Mouse (Mus musculus): Measurements from ENCODE around the gene Olfr645. TPM values are rescaled to one million over a fixed set of nuclear protein-coding genes. Genes with fewer than 3 reads are reported as not detected.

Gene Olfr645
- not detected in 2 replicates for polyA plus RNA-seq (2015; fragmentation: Nextera tagmentation; extraction: Ambion mirVana)

DNA sequence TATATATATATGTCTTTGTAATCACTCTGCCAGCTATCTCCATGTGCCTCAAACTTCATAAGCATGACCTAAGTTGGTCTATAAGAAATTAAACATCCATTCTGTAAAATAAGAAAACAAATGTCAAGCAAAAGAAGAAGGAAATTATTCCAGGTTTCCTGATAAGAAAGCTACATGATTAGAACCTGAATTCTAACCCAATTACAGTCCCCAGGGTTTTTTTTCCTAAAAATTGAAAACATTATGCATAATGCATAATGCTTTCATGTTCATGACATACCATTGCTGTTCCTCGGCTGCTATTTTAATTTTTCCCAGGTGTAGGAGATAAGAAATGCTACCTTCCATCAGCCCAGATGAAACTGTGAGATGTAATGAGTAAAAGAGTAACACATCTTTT, at the start of gene Olfr645:
Gene Olfr645, minus strand, starts transcription at position 101 of the 400 bp plus-strand sequence.
- no peaks in the 10 kb centered on the region for H3K4me1 ChIP-seq
- no peaks in the 10 kb centered on the region for H3K27me3 ChIP-seq (replicated peaks)
- no peak within 1 kb of the TSS for H3K4me2 ChIP-seq
- H3K36me3 ChIP-seq (replicated peaks): no peaks in the 10 kb centered on the region
- no peak within 1 kb of the TSS for H3K9ac ChIP-seq
- 84% methylated on average over 1 of the region's 1 CpGs for WGBS
- no peak within 1 kb of the TSS for H3K4me3 ChIP-seq
- no peaks in the 10 kb centered on the region for H3K9me3 ChIP-seq
- no peak within 1 kb of the TSS for H3K27ac ChIP-seq
- ATAC-seq (replicated peaks): no peak

DNA sequence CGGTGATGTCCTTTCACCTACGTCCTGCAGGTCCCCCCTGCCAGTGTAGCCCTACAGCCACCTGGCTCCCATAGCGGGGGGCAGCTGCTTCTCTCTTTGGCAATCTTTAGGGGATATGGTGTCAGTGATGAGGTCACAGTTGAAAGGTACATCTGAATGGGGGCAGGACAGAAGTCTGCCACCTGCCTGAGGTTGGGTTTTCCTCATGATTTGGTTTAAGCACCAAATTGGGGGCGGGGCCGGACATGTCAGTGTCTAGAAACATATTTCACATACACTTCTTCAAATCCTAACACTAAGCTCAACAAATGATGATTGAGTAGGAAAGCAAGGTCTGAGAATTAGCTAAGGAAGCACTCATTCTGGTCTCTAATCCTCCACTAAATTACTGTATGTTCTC, 44.5 kb upstream of the Olfr645 start, which contains the start of gene Ubqln5:
Gene Ubqln5, minus strand, starts transcription at position 101 of the 400 bp plus-strand sequence.
- ATAC-seq (replicated peaks): no peak
- Histone ChIP-seq H3K4me3 (no peak within 1 kb of the TSS), H3K27me3 (replicated peaks) (no peaks in the 10 kb centered on the region), H3K9ac (no peak within 1 kb of the TSS), H3K36me3 (replicated peaks) (no peaks in the 10 kb centered on the region), H3K27ac (no peak within 1 kb of the TSS), H3K4me2 (no peak within 1 kb of the TSS), H3K4me1 (no peaks in the 10 kb centered on the region), H3K9me3 (no peaks in the 10 kb centered on the region)
- WGBS: 96% methylated on average over 5 of the region's 5 CpGs

DNA sequence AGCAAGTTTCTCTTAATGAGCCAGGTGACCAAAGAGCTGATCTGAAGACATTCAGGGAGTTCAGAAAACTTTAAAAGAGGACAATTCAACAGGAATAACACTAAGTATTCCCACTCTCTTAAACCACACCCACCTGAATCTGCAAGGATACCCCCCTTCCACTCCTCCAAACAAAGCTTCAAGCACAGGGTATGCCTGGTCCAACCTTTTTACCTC, 19.4 kb upstream of the Olfr645 start, which contains the start of gene Olfr646:
Gene Olfr646, plus strand, starts transcription at position 117 of the 216 bp plus-strand sequence.
- H3K9ac ChIP-seq: no peak within 1 kb of the TSS
- H3K36me3 ChIP-seq (replicated peaks): no peaks in the 10 kb centered on the region
- no peak within 1 kb of the TSS for H3K4me3 ChIP-seq
- H3K4me1 ChIP-seq: no peaks in the 10 kb centered on the region
- H3K9me3 ChIP-seq: no peaks in the 10 kb centered on the region
- H3K27me3 ChIP-seq (replicated peaks): no peaks in the 10 kb centered on the region
- no peak within 1 kb of the TSS for H3K4me2 ChIP-seq
- ATAC-seq (replicated peaks): no peak
- no peak within 1 kb of the TSS for H3K27ac ChIP-seq

DNA sequence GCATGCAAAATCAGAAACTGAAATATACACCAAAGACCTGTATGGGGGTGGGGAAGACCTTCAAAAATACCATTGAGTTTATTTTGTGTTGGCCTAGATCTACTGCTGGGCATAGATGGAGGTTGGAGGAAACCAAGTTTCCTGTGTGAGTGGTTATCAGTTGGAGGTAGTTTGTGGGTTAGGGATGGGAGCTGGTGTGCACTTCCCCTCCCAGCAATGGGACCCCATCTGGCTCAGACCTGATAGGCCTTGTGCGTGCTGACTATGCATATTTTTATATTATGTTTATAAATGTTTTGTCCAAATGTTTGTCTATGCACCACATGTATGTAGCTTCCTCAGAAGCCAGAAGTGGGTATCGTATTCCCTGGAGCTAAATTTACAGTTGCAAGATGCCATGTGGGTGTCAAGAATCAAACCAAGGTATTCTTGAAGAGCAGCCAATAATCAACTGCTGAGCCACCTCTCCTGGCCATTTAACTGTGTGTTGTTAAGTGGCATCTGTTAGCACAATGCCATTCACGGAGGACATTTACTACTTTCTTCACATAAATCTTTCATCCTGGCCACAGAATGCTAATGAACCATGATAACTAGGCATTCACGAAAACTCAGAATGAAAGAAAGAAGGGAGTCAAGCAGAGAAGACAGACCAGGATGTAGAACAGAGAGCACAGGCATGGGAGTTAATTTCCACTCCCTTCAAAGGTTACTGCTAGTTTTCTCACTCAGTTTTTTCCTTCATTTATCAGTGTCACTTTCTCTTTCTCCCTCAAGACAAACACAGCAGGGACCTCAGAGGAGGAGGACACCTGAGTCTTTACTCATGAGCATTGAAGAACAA, 18.9 kb upstream of the Olfr645 start:
- no peaks in the 10 kb centered on the region for H3K9me3 ChIP-seq
- H3K36me3 ChIP-seq (replicated peaks): no peaks in the 10 kb centered on the region
- ATAC-seq (replicated peaks): no peak
- H3K9ac ChIP-seq: no peak overlapping the region
- no peak overlapping the region for H3K4me2 ChIP-seq
- no peaks in the 10 kb centered on the region for H3K27me3 ChIP-seq (replicated peaks)
- WGBS: 70% methylated on average over 4 of the region's 4 CpGs
- H3K27ac ChIP-seq: no peak overlapping the region
- no peak overlapping the region for H3K4me3 ChIP-seq
- H3K4me1 ChIP-seq: no peaks in the 10 kb centered on the region

DNA sequence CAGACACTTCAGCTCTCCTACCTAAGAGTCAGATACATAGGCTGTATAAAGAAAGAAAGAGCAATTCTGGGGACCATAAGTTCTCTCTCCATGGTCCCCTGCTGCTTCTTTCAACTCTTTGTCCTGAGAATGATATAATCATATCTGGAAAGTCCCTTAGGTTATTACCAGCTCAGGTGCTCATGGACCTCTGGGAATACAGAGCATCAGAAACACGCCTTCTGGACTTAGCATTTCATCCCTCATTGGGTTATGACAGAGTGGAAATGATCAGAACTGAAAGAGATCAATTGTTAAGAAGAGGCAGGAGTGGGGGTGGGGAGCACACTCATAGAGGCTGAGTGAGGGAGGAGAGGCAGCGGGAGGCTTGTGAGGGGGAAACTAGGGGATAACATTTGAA, 13.5 kb downstream of the Olfr645 start, which contains the start of gene Olfr644:
Gene Olfr644, minus strand, starts transcription at position 101 of the 400 bp plus-strand sequence.
- H3K9me3 ChIP-seq: no peaks in the 10 kb centered on the region
- no peak within 1 kb of the TSS for H3K4me3 ChIP-seq
- H3K27ac ChIP-seq: no peak within 1 kb of the TSS
- H3K4me2 ChIP-seq: no peak within 1 kb of the TSS
- H3K27me3 ChIP-seq (replicated peaks): no peaks in the 10 kb centered on the region
- H3K4me1 ChIP-seq: no peaks in the 10 kb centered on the region
- no peak for ATAC-seq (replicated peaks)
- H3K36me3 ChIP-seq (replicated peaks): no peaks in the 10 kb centered on the region
- WGBS: 68% methylated on average over 2 of the region's 2 CpGs
- H3K9ac ChIP-seq: no peak within 1 kb of the TSS

DNA sequence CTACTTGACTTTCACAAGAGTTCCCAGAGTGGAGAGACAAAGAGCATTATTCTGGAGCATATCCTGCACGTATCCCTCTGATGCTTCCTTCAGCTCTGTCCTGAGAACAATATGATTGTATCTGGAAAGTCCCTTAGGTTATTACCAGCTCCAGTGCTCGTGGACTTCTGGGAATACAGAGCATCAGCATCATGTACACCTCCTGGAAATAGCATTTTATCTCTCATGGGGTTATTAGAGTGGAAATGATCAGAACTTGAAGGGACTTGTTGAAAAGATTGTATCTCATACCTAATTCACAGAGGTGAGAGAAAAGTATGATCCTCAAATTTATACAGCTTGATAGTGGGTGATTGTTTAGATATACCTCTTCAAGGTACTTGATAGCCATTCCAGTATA, 23.9 kb downstream of the Olfr645 start, which contains the start of gene 4930516K23Rik:
Gene 4930516K23Rik, minus strand, starts transcription at position 101 of the 400 bp plus-strand sequence.
- H3K27ac ChIP-seq: no peak within 1 kb of the TSS
- no peak within 1 kb of the TSS for H3K9ac ChIP-seq
- 53% methylated on average over 2 of the region's 2 CpGs for WGBS
- H3K36me3 ChIP-seq (replicated peaks): no peaks in the 10 kb centered on the region
- no peaks in the 10 kb centered on the region for H3K9me3 ChIP-seq
- no peak within 1 kb of the TSS for H3K4me3 ChIP-seq
- H3K4me1 ChIP-seq: no peaks in the 10 kb centered on the region
- ATAC-seq (replicated peaks): no peak
- no peaks in the 10 kb centered on the region for H3K27me3 ChIP-seq (replicated peaks)
- no peak within 1 kb of the TSS for H3K4me2 ChIP-seq

DNA sequence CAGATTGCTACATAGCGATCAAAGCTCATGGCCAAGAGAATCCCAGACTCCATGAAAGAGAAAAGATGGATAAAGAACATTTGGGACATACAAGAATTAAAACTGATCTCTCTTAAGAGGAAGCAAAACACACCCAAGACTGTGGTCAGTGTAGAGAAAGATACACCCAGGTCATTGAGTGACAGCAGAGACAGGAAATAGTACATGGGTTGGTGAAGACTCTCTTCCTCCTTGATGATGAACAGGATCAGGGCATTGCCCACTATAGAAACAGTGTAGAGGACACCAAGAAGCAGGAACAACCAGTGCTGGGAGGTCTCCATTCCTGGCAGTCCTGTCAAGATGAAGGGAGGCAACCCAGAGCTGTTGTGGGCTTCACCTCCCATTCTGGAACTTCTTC, 26.1 kb downstream of the Olfr645 start:
- H3K27ac ChIP-seq: no peak overlapping the region
- no peaks in the 10 kb centered on the region for H3K36me3 ChIP-seq (replicated peaks)
- no peak overlapping the region for H3K4me2 ChIP-seq
- 94% methylated on average over 1 of the region's 1 CpGs for WGBS
- no peaks in the 10 kb centered on the region for H3K4me1 ChIP-seq
- no peaks in the 10 kb centered on the region for H3K27me3 ChIP-seq (replicated peaks)
- H3K4me3 ChIP-seq: no peak overlapping the region
- no peak overlapping the region for H3K9ac ChIP-seq
- no peaks in the 10 kb centered on the region for H3K9me3 ChIP-seq
- no peak for ATAC-seq (replicated peaks)

DNA sequence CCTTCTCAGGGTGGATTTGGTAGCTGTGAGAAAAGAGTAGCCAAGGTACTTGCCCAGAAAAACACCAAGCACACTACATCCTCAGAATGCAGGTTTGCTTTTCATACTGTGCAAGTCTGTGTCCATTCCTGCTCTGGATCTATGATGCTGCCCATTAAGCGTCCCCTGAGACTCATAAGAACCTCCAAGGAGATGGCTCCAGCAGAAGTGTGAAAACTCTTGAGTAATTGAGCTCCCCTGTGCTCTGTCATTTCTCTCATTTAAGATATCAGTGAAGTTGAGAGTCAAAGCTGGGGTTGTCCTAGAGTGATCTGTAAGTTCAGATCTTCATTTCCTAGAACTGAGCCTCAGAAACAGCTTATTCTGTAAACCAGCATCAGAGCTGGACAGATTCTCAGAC, 32.7 kb downstream of the Olfr645 start, which contains the start of gene Olfr642:
Gene Olfr642, minus strand, starts transcription at position 101 of the 400 bp plus-strand sequence.
- H3K27ac ChIP-seq: no peak within 1 kb of the TSS
- no peaks in the 10 kb centered on the region for H3K4me1 ChIP-seq
- no peaks in the 10 kb centered on the region for H3K36me3 ChIP-seq (replicated peaks)
- no peak within 1 kb of the TSS for H3K9ac ChIP-seq
- no peak within 1 kb of the TSS for H3K4me2 ChIP-seq
- 80% methylated on average over 1 of the region's 1 CpGs for WGBS
- ATAC-seq (replicated peaks): no peak
- H3K4me3 ChIP-seq: no peak within 1 kb of the TSS
- no peaks in the 10 kb centered on the region for H3K27me3 ChIP-seq (replicated peaks)
- no peaks in the 10 kb centered on the region for H3K9me3 ChIP-seq

DNA sequence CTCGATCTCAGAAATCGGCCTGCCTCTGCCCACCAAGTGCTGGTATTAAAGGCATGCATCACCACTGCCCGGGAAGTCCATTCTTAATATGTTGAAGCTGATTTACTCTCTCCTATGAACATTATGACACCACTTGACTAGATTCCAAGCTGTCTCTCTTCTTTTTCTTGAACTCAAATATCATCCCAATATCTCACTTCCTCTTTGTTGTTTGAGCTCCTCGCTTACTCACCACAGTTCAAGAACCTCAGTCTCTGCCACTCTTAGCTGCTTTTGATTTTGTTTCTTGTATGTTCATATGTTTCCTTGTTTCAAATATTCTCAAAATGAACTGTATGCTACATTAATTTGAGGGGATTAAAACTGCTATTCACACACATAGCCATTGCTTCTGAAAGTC, 34.5 kb downstream of the Olfr645 start:
- H3K36me3 ChIP-seq (replicated peaks): no peaks in the 10 kb centered on the region
- H3K9ac ChIP-seq: no peak overlapping the region
- no peaks in the 10 kb centered on the region for H3K4me1 ChIP-seq
- 89% methylated on average over 4 of the region's 4 CpGs for WGBS
- H3K9me3 ChIP-seq: no peaks in the 10 kb centered on the region
- H3K4me2 ChIP-seq: no peak overlapping the region
- no peaks in the 10 kb centered on the region for H3K27me3 ChIP-seq (replicated peaks)
- no peak overlapping the region for H3K4me3 ChIP-seq
- no peak overlapping the region for H3K27ac ChIP-seq
- ATAC-seq (replicated peaks): no peak

DNA sequence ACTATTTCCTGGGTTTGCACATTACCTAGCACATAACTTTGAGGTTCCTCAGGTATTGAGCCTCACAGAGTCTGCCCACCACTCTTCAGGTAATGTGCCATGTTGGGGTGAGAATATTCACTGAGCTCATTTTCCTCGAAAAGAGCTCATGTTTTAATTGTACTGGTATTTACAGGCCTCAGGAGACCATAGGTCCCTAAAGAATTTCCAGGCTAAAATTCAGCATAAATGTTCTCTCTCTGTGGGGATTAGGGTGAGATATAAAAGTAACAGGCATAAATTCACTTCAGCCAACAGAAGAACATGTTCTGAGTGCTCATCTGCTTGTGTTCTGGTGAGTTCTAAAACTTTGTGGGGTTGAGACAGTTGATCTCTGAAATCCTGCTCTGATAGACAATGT, 50.1 kb downstream of the Olfr645 start, which contains the start of gene Olfr641:
Gene Olfr641, plus strand, starts transcription at position 301 of the 400 bp plus-strand sequence.
- 73% methylated on average over 1 of the region's 1 CpGs for WGBS
- H3K27ac ChIP-seq: no peak within 1 kb of the TSS
- ATAC-seq (replicated peaks): no peak
- H3K4me1 ChIP-seq: no peaks in the 10 kb centered on the region
- no peak within 1 kb of the TSS for H3K9ac ChIP-seq
- H3K4me3 ChIP-seq: no peak within 1 kb of the TSS
- H3K4me2 ChIP-seq: no peak within 1 kb of the TSS
- no peaks in the 10 kb centered on the region for H3K27me3 ChIP-seq (replicated peaks)
- H3K9me3 ChIP-seq: no peaks in the 10 kb centered on the region
- no peaks in the 10 kb centered on the region for H3K36me3 ChIP-seq (replicated peaks)

Other genes starting within 250 kb of the Olfr645 start
- gene Hbb-bh2, start 244.9 kb downstream of the Olfr645 start, polyA plus RNA-seq (2015; fragmentation: Nextera tagmentation; extraction: Ambion mirVana): not detected in 2 replicates
- gene Hbb-bh1, start 242.3 kb downstream of the Olfr645 start, polyA plus RNA-seq (2015; fragmentation: Nextera tagmentation; extraction: Ambion mirVana): 1.8 and 2.5 TPM in 2 replicates
- gene Hbb-y, start 232.2 kb downstream of the Olfr645 start, polyA plus RNA-seq (2015; fragmentation: Nextera tagmentation; extraction: Ambion mirVana): 155 and 221 TPM in 2 replicates
- not detected in 2 replicates for gene Olfr66, start 199.2 kb downstream of the Olfr645 start, polyA plus RNA-seq (2015; fragmentation: Nextera tagmentation; extraction: Ambion mirVana)
- gene Olfr64, start 191.0 kb downstream of the Olfr645 start, polyA plus RNA-seq (2015; fragmentation: Nextera tagmentation; extraction: Ambion mirVana): not detected in 2 replicates
- gene Olfr65, start 182.0 kb downstream of the Olfr645 start, polyA plus RNA-seq (2015; fragmentation: Nextera tagmentation; extraction: Ambion mirVana): not detected in 2 replicates
- not detected in 2 replicates for gene Olfr631, start 156.6 kb downstream of the Olfr645 start, polyA plus RNA-seq (2015; fragmentation: Nextera tagmentation; extraction: Ambion mirVana)
- not detected in 2 replicates for gene Olfr632, start 151.1 kb downstream of the Olfr645 start, polyA plus RNA-seq (2015; fragmentation: Nextera tagmentation; extraction: Ambion mirVana)
- gene Olfr633, start 141.0 kb downstream of the Olfr645 start, polyA plus RNA-seq (2015; fragmentation: Nextera tagmentation; extraction: Ambion mirVana): not detected in 2 replicates
- gene Olfr635, start 114.3 kb downstream of the Olfr645 start, polyA plus RNA-seq (2015; fragmentation: Nextera tagmentation; extraction: Ambion mirVana): 0.01 and 0.03 TPM in 2 replicates
- gene Olfr638, start 86.7 kb downstream of the Olfr645 start, polyA plus RNA-seq (2015; fragmentation: Nextera tagmentation; extraction: Ambion mirVana): not detected in 2 replicates
- 0.04 TPM in 1 of 2 replicates, not detected in the other for gene Olfr639, start 68.2 kb downstream of the Olfr645 start, polyA plus RNA-seq (2015; fragmentation: Nextera tagmentation; extraction: Ambion mirVana)
- gene Olfr640, start 59.9 kb downstream of the Olfr645 start, polyA plus RNA-seq (2015; fragmentation: Nextera tagmentation; extraction: Ambion mirVana): not detected in 2 replicates
- gene Olfr641, start 50.0 kb downstream of the Olfr645 start, polyA plus RNA-seq (2015; fragmentation: Nextera tagmentation; extraction: Ambion mirVana): not detected in 2 replicates
- not detected in 2 replicates for gene Olfr642, start 32.8 kb downstream of the Olfr645 start, polyA plus RNA-seq (2015; fragmentation: Nextera tagmentation; extraction: Ambion mirVana)
- gene 4930516K23Rik, start 24.0 kb downstream of the Olfr645 start, polyA plus RNA-seq (2015; fragmentation: Nextera tagmentation; extraction: Ambion mirVana): not detected in 2 replicates
- gene Olfr644, start 13.6 kb downstream of the Olfr645 start, polyA plus RNA-seq (2015; fragmentation: Nextera tagmentation; extraction: Ambion mirVana): not detected in 2 replicates
- gene Olfr646, start 19.4 kb upstream of the Olfr645 start, polyA plus RNA-seq (2015; fragmentation: Nextera tagmentation; extraction: Ambion mirVana): not detected in 2 replicates
- not detected in 2 replicates for gene Ubqln5, start 44.4 kb upstream of the Olfr645 start, polyA plus RNA-seq (2015; fragmentation: Nextera tagmentation; extraction: Ambion mirVana)
- not detected in 2 replicates for gene Olfr643, start 51.9 kb upstream of the Olfr645 start, polyA plus RNA-seq (2015; fragmentation: Nextera tagmentation; extraction: Ambion mirVana)
- gene Ubqln3, start 57.8 kb upstream of the Olfr645 start, polyA plus RNA-seq (2015; fragmentation: Nextera tagmentation; extraction: Ambion mirVana): not detected in 2 replicates
- not detected in 2 replicates for gene Ubqlnl, start 65.1 kb upstream of the Olfr645 start, polyA plus RNA-seq (2015; fragmentation: Nextera tagmentation; extraction: Ambion mirVana)
- not detected in 2 replicates for gene Olfm5, start 79.4 kb upstream of the Olfr645 start, polyA plus RNA-seq (2015; fragmentation: Nextera tagmentation; extraction: Ambion mirVana)
- gene Olfr648, start 97.9 kb upstream of the Olfr645 start, polyA plus RNA-seq (2015; fragmentation: Nextera tagmentation; extraction: Ambion mirVana): 0.38 and 0.56 TPM in 2 replicates
- gene Olfr649, start 110.5 kb upstream of the Olfr645 start, polyA plus RNA-seq (2015; fragmentation: Nextera tagmentation; extraction: Ambion mirVana): not detected in 2 replicates
- 0.24 and 0.31 TPM in 2 replicates for gene Trim6, start 133.3 kb upstream of the Olfr645 start, polyA plus RNA-seq (2015; fragmentation: Nextera tagmentation; extraction: Ambion mirVana)
- 0.94 and 1.2 TPM in 2 replicates for gene Trim34a, start 159.0 kb upstream of the Olfr645 start, polyA plus RNA-seq (2015; fragmentation: Nextera tagmentation; extraction: Ambion mirVana)
- gene Trim5, start 202.6 kb upstream of the Olfr645 start, polyA plus RNA-seq (2015; fragmentation: Nextera tagmentation; extraction: Ambion mirVana): 0.15 and 0.30 TPM in 2 replicates
- 1.3 and 2.1 TPM in 2 replicates for gene Trim12a, start 230.0 kb upstream of the Olfr645 start, polyA plus RNA-seq (2015; fragmentation: Nextera tagmentation; extraction: Ambion mirVana)
- gene Trim34b, start 244.0 kb upstream of the Olfr645 start, polyA plus RNA-seq (2015; fragmentation: Nextera tagmentation; extraction: Ambion mirVana): not detected in 2 replicates